Mouse (Mus musculus) mouse embryonic stem cell (cell line): Measurements from ENCODE around the gene Rmnd5a.

ENCODE experiments used
- in situ Hi-C, 2 experiments: fragments of 300-500 bp; cut with MboI; formaldehyde crosslinking; loops; 1 replicate in 1 of 2; 3 replicates in 1 of 2; pipeline ENCODE4 v1.14.3; 2019 to 2020; ENCODE audit warnings: low sequenced_read_pairs in 2 of 2, low pct_unique_long_range_greater_than_20kb in 1 of 2, mixed read lengths in 1 of 2; ENCODE audit not compliant: unreplicated experiment in 1 of 2

Gene Rmnd5a

DNA sequence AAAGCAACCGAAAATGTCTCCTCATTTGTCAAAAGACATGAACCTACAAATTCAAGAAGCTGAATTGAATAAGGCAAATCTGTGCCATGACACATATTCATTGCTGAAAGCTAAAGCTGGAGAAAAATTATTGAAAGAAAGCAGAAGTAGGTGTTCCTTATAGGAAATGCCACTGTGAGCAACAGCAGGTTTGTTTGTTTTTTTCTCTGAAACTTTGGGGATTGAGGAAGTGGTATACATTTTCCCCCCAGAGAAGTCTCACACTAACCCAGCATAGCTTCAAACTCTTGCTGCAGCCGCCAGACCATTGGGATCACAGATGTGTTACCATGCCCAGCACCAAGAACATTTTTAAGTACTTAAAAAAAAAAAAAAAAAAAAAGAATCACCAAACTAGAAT lies 12.4 kb upstream of the Rmnd5a start:
- in situ Hi-C loops: no loop called here

DNA sequence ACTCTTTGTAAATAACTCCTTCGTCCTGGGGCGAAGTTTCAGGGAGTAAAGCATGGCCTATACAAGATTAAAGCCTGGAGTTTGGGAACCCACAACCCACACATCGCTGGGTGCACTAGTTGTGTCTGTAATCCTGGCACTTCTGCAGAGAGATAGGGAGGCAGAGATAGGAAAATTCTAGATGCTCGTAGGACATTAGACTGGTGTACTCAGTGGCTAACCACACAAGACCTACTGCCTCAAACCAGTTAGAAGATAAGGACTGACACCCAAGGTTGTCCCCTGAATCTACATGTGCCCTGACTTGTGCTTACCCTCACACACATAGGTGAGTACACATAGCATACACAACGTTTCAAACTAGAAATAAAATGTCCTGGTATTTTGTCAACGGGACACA lies 5.1 kb upstream of the Rmnd5a start:
- in situ Hi-C loops: no loop called here

DNA sequence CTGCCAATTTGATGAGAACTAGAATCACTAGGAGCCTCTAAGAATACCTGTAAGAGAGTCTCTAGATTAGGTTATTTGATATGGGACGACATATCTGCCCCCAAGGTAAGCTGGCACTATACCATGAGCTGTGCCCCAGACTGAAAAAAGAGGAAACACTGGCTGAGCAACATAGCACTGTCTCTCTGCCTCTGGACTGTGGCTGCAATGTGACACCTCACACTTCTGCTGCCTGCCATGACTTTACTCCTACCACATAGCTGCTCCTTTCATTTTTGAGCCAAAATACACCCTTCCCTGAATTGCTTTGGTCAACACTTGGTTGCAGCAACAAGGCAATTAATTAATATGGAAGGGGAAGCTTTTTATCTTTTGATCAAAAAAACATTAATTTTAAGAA lies 4.3 kb upstream of the Rmnd5a start:
- in situ Hi-C loops: no loop called here

DNA sequence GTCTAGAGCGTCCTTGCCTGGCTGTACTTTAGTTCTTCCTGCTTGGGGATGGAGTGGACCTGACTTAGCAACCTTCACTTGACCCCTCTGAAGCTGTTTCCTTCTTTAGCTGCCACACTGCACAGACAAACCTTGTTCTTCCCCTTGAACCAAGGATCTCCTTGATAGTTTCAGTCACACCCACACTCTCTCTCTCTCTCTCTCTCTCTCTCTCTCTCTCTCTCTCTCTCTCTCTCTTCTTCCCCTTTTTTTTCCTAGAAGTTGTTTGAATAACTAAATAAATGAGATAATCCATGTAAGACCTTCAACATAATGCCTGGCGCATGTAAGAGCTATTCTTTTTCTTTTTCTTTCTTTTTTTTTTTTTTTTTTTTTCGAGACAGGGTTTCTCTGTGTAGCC lies 1.7 kb upstream of the Rmnd5a start:
- in situ Hi-C loops: no loop called here

DNA sequence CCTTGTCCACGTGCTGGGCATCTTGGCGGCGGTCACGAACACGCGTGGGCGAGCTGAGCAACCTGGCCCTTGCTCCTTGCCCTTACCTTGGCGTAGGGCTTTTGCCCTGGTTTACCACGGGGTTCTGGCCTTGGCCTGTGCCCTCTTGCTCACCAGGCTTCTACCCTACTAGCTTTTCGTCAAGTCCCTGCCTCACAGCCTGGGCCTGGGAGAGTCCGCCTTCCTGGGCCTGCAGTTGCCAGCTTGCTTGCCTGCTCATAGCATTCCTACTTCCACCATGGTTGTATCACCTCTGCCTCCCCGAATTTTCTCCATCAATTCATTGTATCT lies 779 bp upstream of the Rmnd5a start:
- in situ Hi-C loops: no loop called here

DNA sequence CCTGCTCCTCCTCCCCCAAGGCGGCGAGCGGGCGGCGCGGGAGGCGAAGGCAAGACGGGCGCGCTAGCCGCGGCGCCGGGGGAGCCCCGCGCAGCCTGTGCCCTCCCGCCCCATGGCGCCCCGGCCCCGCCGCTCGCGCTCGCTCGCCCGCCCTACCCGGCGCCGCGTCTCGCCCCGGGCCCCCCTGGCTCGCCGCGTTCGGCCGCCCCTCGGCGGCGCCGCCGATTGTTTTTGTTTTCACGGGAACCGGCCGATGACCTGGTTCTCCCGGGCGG lies 283 bp downstream of the Rmnd5a start:
- in situ Hi-C loops: no loop called here

DNA sequence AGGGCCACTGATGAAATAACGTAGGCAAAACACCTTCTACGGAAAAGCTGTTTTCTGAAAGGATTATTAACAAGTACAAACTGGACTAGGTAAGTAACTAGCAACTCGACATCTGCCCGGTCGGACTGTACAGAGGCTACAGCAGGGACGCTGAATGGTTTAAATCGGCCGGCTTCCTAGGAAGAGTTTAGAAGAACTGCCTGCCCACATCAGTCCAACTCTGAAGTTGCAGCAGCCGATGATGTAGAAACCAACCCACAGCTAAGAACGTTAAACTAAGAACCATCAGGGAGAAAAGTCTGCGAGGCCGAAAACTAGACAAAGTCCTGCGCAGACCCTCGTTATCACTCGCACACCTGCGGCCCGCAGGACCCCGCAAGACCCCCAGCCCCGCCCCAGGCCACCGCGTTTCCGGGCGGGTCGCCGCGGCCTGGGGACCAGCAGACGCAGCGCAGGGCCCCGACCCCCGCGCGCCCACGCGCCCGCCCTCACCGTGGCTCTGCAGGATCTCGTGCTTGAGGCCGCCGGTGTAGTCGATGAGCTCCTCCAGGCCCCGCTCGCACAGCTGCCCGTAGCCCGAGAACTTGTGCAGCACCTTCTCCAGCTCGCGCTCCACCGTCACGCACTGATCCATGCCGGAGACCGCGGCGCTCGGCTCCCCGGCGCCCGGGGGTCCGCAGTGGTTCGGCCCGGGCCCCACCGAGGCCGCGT lies 776 bp downstream of the Rmnd5a start:
- in situ Hi-C loops: no loop called here

DNA sequence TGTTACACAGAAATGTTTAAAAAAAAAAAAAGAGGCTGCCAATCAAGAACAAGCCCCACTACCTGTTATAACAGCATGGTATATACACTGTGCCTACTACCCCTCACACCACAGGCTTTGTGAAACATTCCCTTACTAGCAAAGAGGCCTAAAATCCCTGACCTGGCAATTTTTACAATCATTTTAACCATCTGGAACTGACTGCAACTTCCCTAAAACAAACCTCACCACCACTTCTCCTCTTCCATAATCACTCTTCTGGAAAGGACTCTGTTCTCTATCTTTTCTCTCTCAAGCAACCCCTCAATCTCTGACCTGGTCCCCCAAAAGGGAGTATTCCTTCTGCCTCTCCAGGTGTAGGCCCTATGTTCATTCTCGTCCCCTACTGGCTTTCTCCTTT lies 2.4 kb downstream of the Rmnd5a start:
- in situ Hi-C loops: no loop called here

DNA sequence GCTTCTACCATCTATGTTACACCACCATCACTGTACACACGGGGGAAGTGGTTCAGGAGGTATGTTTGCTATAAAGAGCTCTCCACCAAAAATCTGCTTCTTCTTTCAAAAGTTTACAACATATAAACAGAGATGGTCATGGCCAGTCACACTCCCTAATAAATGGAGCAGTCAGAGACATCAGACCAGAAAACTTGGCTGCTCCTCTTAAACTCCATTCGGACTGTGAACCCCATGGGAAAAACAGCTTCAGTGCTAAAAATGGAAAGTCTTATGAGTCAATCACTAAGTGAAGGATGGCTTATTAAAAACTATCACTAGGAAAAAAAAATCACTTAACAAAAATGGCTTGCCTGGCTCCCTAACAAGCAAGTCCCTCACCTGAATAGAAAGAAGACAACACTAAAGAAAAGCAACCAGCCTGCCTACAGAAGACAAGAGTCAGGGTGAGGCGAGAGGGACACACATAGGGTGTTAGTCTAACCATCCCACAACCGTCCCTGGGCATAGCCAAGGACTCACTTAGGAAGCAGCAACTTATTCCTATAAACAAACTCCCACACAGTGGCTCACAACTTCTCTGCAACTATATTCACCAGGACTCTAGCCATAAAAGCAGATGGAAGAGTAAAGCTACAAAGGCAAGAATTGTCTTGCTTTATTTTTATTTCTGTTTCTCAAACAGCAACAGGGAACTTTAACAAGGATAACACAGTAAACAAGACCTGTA lies 12.3 kb downstream of the Rmnd5a start:
- in situ Hi-C loops: no loop called here

DNA sequence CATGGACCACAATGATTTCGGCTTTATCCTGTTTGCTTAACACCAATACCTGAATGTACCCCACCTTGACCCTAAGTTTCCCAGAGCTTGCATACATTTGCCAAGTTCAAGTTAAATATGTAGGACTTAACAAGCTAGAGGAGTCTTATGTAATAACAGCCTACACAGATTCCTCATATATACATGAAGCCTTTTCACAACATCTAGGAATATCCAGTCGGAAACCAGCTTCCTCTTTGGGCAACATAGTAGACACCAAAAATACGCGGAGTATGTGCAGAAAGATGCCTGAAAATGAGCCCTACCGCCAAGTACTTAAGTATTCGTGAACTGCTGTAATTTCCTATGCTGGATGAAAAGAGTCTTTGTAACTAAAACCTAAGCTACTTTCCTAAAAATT lies 14.8 kb downstream of the Rmnd5a start:
- in situ Hi-C loops: no loop called here

DNA sequence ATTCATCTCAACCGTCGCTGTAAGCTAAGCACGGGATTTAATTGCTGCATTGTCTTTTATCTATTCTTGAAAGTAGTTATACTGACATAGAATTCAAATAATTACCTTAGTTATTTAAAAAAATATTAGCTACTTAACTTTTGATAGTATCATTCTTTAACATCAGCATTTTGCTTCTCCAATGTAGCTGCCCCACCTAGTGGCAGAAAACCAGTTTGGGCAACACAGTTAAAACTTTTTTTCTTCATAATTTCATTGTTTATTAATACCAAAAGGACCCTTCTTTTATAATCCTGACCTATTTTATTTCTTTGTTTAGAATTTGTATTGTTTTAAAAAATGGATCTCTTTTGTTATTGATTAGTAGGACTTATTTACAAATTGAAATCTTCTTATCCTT lies 17.3 kb downstream of the Rmnd5a start:
- in situ Hi-C loops: no loop called here

DNA sequence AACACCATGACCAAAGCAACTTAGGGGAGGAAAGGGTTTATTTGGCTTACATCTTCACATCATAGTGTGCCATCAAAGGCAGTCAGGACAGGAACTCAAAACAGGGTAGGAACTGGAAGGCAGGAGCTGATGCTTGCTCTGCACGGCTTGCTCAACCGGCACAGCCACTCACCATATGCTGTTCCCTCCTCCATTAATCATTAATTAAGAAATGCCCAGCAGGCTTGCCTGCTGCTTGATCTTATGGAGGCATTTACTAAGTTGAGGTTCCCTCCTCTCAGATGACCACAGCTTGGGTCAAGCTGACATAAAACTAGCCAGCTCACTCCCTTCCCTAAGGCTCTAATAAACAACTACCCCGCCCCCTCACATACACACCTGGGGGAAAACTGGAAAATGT lies 18.3 kb downstream of the Rmnd5a start:
- in situ Hi-C loops: no loop called here

DNA sequence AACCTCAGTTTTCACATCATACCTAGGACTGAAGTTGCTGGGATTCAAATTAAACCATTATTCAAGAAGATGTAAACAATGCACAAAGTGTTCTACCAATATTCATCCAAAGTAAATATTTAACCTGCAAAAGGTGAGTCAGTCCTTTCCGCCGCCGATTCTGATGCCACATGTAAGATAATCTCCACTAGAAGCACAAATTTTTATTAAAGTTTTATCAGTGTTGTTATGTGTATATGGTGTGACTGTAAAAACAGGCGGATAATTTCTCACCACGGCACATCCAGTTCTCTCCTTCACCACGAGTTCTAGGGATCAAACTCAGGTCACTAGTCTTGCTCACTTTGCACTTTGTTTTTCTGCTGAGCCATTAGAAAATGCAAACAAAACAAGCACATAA lies 19.6 kb downstream of the Rmnd5a start:
- in situ Hi-C loops: no loop called here

DNA sequence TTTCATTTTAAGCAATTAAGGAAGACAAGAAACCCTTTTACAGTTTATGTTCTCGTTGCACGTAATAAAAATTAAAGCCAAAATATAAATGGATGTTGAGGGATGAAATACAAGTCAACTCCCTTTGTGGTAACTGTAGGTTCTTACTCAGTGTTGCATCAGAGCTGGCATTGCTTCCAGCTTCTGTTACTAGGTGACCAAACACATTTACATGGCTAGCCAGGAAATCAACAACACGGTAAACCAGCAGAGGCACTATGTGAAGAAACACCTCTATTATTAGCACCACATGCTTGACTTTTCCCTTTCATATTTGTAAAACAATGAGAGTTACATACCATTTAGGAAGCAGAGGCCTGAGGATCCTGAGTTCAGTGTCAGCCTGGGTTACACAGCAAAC lies 21.6 kb downstream of the Rmnd5a start:
- in situ Hi-C loops: no loop called here

DNA sequence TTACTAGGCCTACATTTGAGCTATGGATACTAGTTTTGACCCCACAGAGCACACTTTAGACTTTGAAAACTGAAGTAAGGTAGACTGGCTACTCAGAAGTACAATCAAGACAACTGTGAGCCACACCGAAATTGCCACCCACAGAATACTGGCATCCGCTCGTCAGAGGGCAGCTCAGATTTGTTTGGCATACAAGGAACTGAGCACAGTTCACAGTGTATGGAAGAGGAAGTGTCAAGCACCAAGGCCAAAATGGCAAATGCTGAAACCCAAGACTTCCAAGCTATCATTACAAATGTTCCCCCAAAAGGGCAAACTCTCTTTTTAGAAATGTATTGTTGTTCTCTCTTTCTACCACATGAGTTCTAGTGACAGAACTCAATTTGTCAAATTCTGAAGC lies 25.0 kb downstream of the Rmnd5a start:
- in situ Hi-C loops: no loop called here

DNA sequence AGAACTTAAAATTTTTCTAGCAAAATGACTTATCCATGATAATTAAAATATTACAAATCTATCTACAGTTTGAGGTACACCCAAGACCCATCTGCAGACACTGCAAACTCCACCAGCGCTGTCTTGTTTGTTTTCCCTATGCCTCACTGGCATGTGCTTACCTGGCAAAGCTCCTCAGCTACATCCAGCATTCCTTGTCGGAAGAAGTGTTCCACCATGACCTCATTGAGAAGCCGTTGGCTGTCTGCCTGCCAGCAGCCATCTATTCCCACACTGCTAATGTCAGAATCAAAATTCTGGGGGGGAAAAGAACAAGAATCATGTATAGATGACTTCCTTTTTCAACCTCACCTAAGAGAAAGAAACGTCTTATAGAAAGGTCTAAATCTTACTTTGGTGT lies 25.8 kb downstream of the Rmnd5a start:
- in situ Hi-C loops: no loop called here

DNA sequence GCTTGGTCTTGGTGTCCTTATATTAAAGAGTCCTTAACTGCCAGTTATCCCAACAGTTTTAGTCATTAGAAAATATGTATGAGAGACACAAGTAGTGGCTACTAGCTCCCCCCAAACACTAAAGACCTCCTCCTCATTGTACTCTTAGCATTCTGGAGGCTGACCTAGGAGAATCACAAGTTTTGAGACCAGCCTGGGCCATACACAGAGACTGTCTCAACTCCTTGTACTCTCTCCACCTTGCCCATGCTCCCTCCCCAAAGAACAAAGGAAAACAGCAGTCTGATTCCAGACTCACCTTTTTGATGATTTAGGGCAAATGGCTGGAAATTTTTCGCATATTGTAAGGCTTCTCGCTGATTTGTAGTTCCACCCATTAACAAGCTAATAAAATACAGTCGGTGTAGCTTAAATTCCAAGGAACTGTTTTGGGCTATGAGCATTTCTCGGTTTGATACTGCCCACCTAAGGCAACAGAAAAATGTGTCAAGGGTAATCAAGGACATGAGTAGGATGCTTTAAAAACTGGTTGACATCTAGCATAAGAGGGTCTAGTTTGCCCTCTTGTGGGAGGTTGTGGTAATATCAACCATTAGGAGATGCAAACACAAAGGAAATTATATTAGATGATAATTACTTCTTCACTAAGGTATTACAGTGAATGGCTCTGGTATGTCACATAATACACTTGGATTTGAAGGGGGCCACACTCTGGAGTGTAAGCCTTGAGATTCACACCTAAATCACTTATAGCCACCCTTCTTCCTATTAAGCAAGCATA lies 41.4 kb downstream of the Rmnd5a start:
- in situ Hi-C loops: loop anchor here (10.0 to 25.0 kb wide), 2 partner anchors 94 to 237 kb away; no protein-coding TSS in a partner anchor

DNA sequence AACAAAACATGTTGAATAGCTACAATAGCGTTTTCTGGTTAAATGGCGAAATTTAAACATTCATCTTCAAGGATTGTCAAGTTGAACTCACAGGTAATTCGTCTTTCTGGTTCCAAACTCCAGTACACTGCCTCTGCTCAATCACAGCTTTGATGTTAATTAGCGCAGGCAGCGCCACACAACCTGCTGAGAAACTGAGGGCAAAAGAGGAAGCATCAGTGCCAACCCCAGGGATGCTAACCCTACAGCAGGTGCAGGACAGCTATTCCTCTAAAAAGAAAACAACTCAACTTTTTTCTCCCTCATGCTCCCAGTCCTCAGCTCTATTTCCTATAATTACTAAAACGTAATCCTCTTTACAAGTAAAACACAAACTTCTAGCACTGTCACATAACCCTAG lies 43.7 kb downstream of the Rmnd5a start:
- in situ Hi-C loops: loop anchor here (10.0 to 25.0 kb wide), 2 partner anchors 92 to 234 kb away; no protein-coding TSS in a partner anchor

DNA sequence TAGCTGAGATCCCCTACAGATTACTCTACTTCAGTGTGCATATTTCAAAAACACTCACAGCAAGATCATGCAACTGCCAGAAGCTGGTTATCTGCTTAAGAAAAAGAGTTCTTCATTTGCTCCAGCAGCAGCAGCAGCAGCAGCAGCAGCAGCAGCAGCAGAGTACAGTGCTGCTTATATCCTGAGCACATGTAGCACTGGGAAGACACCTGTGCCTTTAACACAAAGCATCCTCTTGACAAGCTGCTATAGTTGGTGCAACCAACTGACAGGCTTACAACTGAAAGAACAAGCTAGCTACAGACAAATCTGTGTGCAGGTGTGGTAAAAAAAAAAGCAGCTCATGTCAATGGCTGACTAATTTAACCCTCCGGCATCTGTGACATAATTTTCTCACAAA lies 44.4 kb downstream of the Rmnd5a start:
- in situ Hi-C loops: loop anchor here (10.0 to 25.0 kb wide), 2 partner anchors 91 to 234 kb away; no protein-coding TSS in a partner anchor

DNA sequence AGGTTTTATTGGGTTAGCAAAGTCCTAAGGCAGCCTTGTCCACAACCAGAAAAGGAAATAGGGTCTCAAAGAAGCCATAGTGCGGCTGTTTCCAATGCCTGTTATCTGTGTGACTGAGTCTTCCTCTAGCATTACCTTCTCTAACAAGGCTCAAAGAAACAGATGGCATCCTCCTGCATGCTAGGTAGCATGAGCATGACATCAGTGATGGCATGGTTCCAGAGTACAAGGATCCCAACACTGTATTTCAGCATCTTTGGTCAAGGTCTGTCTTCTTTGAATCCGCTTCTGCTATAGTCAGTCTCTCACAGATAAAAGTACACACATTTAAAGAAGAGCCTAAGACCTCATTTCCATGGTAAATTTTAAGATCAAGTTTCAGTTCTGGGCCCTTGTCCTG lies 49.9 kb downstream of the Rmnd5a start:
- in situ Hi-C loops: loop anchor here (10.0 to 25.0 kb wide), 2 partner anchors 86 to 228 kb away; no protein-coding TSS in a partner anchor
